Mouse (Mus musculus) embryonic facial prominence, embryonic 15.5 days (tissue): Measurements from ENCODE around the gene Slc22a8. TPM values are rescaled to one million over a fixed set of nuclear protein-coding genes. Genes with fewer than 3 reads are reported as not detected.

ENCODE experiments used
- ATAC-seq: fragments of 200-750 bp; cut with Nextera tagmentation; 2 replicates; pipeline ENCODE4 v1.8.0; 2017; ENCODE audit warnings: low read depth, moderate TSS enrichment; ENCODE audit not compliant: insufficient number of reproducible peaks, low FRiP score, low TSS enrichment
- H3K27ac ChIP-seq: fragments of 300-500 bp; sonication (generic); replicated peaks from 2 replicates; pipeline ENCODE4 v1.5.1; 2015; ENCODE audit warnings: mild to moderate bottlenecking, inconsistent platforms
- H3K27me3 ChIP-seq: fragments of 300-500 bp; sonication (generic); 2 replicates; pipeline ENCODE4 v1.6.1; 2015; ENCODE audit warnings: inconsistent platforms
- H3K36me3 ChIP-seq: fragments of 300-500 bp; sonication (generic); 2 replicates; pipeline ENCODE4 v1.6.1; 2015; ENCODE audit warnings: mild to moderate bottlenecking, inconsistent platforms
- H3K4me1 ChIP-seq: fragments of 300-500 bp; sonication (generic); 2 replicates; pipeline ENCODE4 v1.6.1; 2015; ENCODE audit warnings: inconsistent platforms
- H3K4me2 ChIP-seq: fragments of 300-500 bp; sonication (generic); replicated peaks from 2 replicates; pipeline ENCODE4 v1.6.1; 2015; ENCODE audit warnings: mild to moderate bottlenecking, inconsistent platforms
- H3K4me3 ChIP-seq: fragments of 300-500 bp; sonication (generic); replicated peaks from 2 replicates; pipeline ENCODE4 v1.5.1; 2015; ENCODE audit warnings: mild to moderate bottlenecking, inconsistent platforms
- H3K9ac ChIP-seq: fragments of 300-500 bp; sonication (generic); 2 replicates; pipeline ENCODE4 v1.6.1; 2015; ENCODE audit warnings: inconsistent platforms
- H3K9me3 ChIP-seq: fragments of 300-500 bp; sonication (generic); replicated peaks from 2 replicates; pipeline ENCODE4 v1.6.1; 2016; ENCODE audit warnings: inconsistent platforms
- WGBS: fragments of 180-500 bp; shearing (Covaris S2); methylation state at CpG from one replicate; pipeline ENCODE4 v1.1.7; 2015; 5-methylcytosine and 5-hydroxymethylcytosine counted together
- polyA plus RNA-seq: library from polyadenylated mRNA; unstranded; fragments of >200 nt; fragmentation: Nextera tagmentation; extraction: Ambion mirVana; gene quantifications from 2 replicates; pipeline ENCODE4 v1.2.1, GENCODE M21; 2015

Gene Slc22a8
- polyA plus RNA-seq, 1 experiment from 2014 or later, result 0.16 TPM

GRCm38 (mm10) chr19:8577432-8577831, 13.6 kb upstream of the Slc22a8 start:
- H3K4me3 ChIP-seq, result no peak overlapping the region

GRCm38 (mm10) chr19:8578293-8578969, 12.6 kb upstream of the Slc22a8 start:
- Histone ChIP-seq H3K36me3 (no peaks in the 10 kb centered on the region), H3K27me3 (no peaks in the 10 kb centered on the region), H3K27ac (no peak overlapping the region), H3K4me1 (no peaks in the 10 kb centered on the region), H3K4me3 (peak overlapping the region; percentile 39), H3K4me2 (peak overlapping the region; percentile 73), H3K9me3 (no peaks in the 10 kb centered on the region), H3K9ac (peak overlapping the region; percentile 31; the same call in 1 of the 2 replicates)
- 10% methylated on average over 24 of the region's 24 CpGs for WGBS
- ATAC-seq, result peak; percentile 72

More at GRCm38 (mm10) chr19:8577432-8577831, 13.6 kb upstream of the Slc22a8 start:
- Histone ChIP-seq H3K36me3 (no peaks in the 10 kb centered on the region), H3K4me1 (no peaks in the 10 kb centered on the region), H3K9ac (no peak overlapping the region), H3K27ac (no peak overlapping the region), H3K4me2 (no peak overlapping the region), H3K27me3 (no peaks in the 10 kb centered on the region), H3K9me3 (no peaks in the 10 kb centered on the region)
- 79% methylated on average over 4 of the region's 4 CpGs for WGBS
- no peak for ATAC-seq

GRCm38 (mm10) chr19:8578970-8579342, 12.1 kb upstream of the Slc22a8 start:
- Histone ChIP-seq H3K27ac (no peak overlapping the region), H3K9ac (0 out of 2 replicates have a peak overlapping the region, but pooled peaks have one; percentile 31), H3K4me1 (no peaks in the 10 kb centered on the region), H3K4me3 (peak overlapping the region; percentile 39), H3K4me2 (peak overlapping the region; percentile 73), H3K27me3 (no peaks in the 10 kb centered on the region), H3K36me3 (no peaks in the 10 kb centered on the region), H3K9me3 (no peaks in the 10 kb centered on the region)
- 55% methylated on average over 2 of the region's 2 CpGs for WGBS
- no peak for ATAC-seq

GRCm38 (mm10) chr19:8585298-8585697, 5.8 kb upstream of the Slc22a8 start:
- H3K9me3 ChIP-seq, result no peaks in the 10 kb centered on the region
- H3K4me2 ChIP-seq, result no peak overlapping the region
- H3K27me3 ChIP-seq, result no peaks in the 10 kb centered on the region
- 84% methylated on average over 3 of the region's 3 CpGs for whole genome bisulfite sequencing
- H3K36me3 ChIP-seq, result no peaks in the 10 kb centered on the region
- H3K27ac ChIP-seq, result no peak overlapping the region
- no peak overlapping the region for H3K4me3 ChIP-seq
- H3K4me1 ChIP-seq, result no peaks in the 10 kb centered on the region
- no peak overlapping the region for H3K9ac ChIP-seq
- ATAC-seq, result no peak

- no peak overlapping the region for H3K27ac ChIP-seq
- H3K4me3 ChIP-seq, result no peak overlapping the region
- WGBS, result 71% methylated on average over 2 of the region's 2 CpGs
- H3K27me3 ChIP-seq, result no peaks in the 10 kb centered on the region
- no peak overlapping the region for H3K4me2 ChIP-seq
- no peaks in the 10 kb centered on the region for H3K9me3 ChIP-seq
- no peaks in the 10 kb centered on the region for H3K36me3 ChIP-seq
- ATAC-seq, result no peak
- H3K9ac ChIP-seq, result no peak overlapping the region
- no peaks in the 10 kb centered on the region for H3K4me1 ChIP-seq
These were observed 5.2 kb upstream of the Slc22a8 start for GRCm38 (mm10) chr19:8585899-8586298.

- Histone ChIP-seq H3K4me3 (no peak overlapping the region), H3K9me3 (no peaks in the 10 kb centered on the region), H3K4me2 (no peak overlapping the region), H3K4me1 (no peaks in the 10 kb centered on the region), H3K27ac (no peak overlapping the region), H3K9ac (no peak overlapping the region), H3K27me3 (no peaks in the 10 kb centered on the region), H3K36me3 (no peaks in the 10 kb centered on the region)
- WGBS, result 29% methylated on average over 3 of the region's 3 CpGs
- no peak for ATAC-seq
These were observed 4.7 kb upstream of the Slc22a8 start for GRCm38 (mm10) chr19:8586350-8586749.

- Histone ChIP-seq H3K4me1 (no peaks in the 10 kb centered on the region), H3K36me3 (no peaks in the 10 kb centered on the region), H3K27ac (no peak overlapping the region), H3K4me3 (no peak overlapping the region), H3K27me3 (no peaks in the 10 kb centered on the region), H3K4me2 (no peak overlapping the region), H3K9me3 (no peaks in the 10 kb centered on the region), H3K9ac (no peak overlapping the region)
- 56% methylated on average over 1 of the region's 1 CpGs for WGBS
- ATAC-seq, result no peak
These were observed 3.7 kb upstream of the Slc22a8 start for GRCm38 (mm10) chr19:8587315-8587714.

GRCm38 (mm10) chr19:8592155-8592554, 1.1 kb downstream of the Slc22a8 start:
- ATAC-seq, result no peak
- H3K27me3 ChIP-seq, result no peaks in the 10 kb centered on the region
- 48% methylated on average over 2 of the region's 2 CpGs for WGBS

GRCm38 (mm10) chr19:8592873-8593408, 1.9 kb downstream of the Slc22a8 start:
- no peak overlapping the region for H3K27ac ChIP-seq
- H3K4me1 ChIP-seq, result no peaks in the 10 kb centered on the region
- no peaks in the 10 kb centered on the region for H3K27me3 ChIP-seq
- no peaks in the 10 kb centered on the region for H3K36me3 ChIP-seq
- no peak for ATAC-seq
- H3K4me2 ChIP-seq, result no peak overlapping the region
- H3K4me3 ChIP-seq, result no peak overlapping the region
- WGBS, result 72% methylated on average over 6 of the region's 6 CpGs
- no peaks in the 10 kb centered on the region for H3K9me3 ChIP-seq
- no peak overlapping the region for H3K9ac ChIP-seq

More at GRCm38 (mm10) chr19:8592155-8592554, 1.1 kb downstream of the Slc22a8 start:
- Histone ChIP-seq H3K36me3 (no peaks in the 10 kb centered on the region), H3K9ac (no peak overlapping the region), H3K4me2 (no peak overlapping the region), H3K4me3 (no peak overlapping the region), H3K9me3 (no peaks in the 10 kb centered on the region), H3K27ac (no peak overlapping the region), H3K4me1 (no peaks in the 10 kb centered on the region)

GRCm38 (mm10) chr19:8593833-8594232, 2.8 kb downstream of the Slc22a8 start:
- ATAC-seq, result no peak
- Histone ChIP-seq H3K9me3 (no peaks in the 10 kb centered on the region), H3K27ac (no peak overlapping the region), H3K27me3 (no peaks in the 10 kb centered on the region), H3K4me3 (no peak overlapping the region), H3K4me1 (no peaks in the 10 kb centered on the region), H3K9ac (no peak overlapping the region), H3K36me3 (no peaks in the 10 kb centered on the region), H3K4me2 (no peak overlapping the region)
- 84% methylated on average over 11 of the region's 11 CpGs for WGBS

- no peaks in the 10 kb centered on the region for H3K27me3 ChIP-seq
These were observed 3.5 kb downstream of the Slc22a8 start for GRCm38 (mm10) chr19:8594518-8594917.

GRCm38 (mm10) chr19:8597269-8597668, 6.2 kb downstream of the Slc22a8 start:
- H3K9ac ChIP-seq, result no peak overlapping the region
- H3K36me3 ChIP-seq, result no peaks in the 10 kb centered on the region
- H3K27ac ChIP-seq, result no peak overlapping the region
- H3K4me1 ChIP-seq, result no peaks in the 10 kb centered on the region
- no peak overlapping the region for H3K4me2 ChIP-seq
- WGBS, result 61% methylated on average over 4 of the region's 4 CpGs
- no peak for ATAC-seq
- H3K9me3 ChIP-seq, result no peaks in the 10 kb centered on the region
- no peak overlapping the region for H3K4me3 ChIP-seq
- H3K27me3 ChIP-seq, result no peaks in the 10 kb centered on the region

More at GRCm38 (mm10) chr19:8594518-8594917, 3.5 kb downstream of the Slc22a8 start:
- H3K4me2 ChIP-seq, result no peak overlapping the region
- no peaks in the 10 kb centered on the region for H3K9me3 ChIP-seq
- H3K4me1 ChIP-seq, result no peaks in the 10 kb centered on the region
- H3K4me3 ChIP-seq, result no peak overlapping the region
- no peak overlapping the region for H3K9ac ChIP-seq
- WGBS, result 0% methylated on average over 1 of the region's 1 CpGs
- H3K27ac ChIP-seq, result no peak overlapping the region
- ATAC-seq, result no peak
- no peaks in the 10 kb centered on the region for H3K36me3 ChIP-seq
